Mouse (Mus musculus) midbrain, embryonic 16.5 days (tissue): ENCODE measurements around the gene Prdx6b. TPM values are rescaled to one million over a fixed set of nuclear protein-coding genes. Genes with fewer than 3 reads are reported as not detected.

Experiments
- ATAC-seq: fragments of 200-750 bp; cut with Nextera tagmentation; 2 replicates; pipeline ENCODE4 v1.8.0; 2017; ENCODE audit warnings: moderate TSS enrichment
- H3K27ac ChIP-seq: fragments of 300-500 bp; sonication (generic); 2 replicates; pipeline ENCODE4 v1.5.1; 2014; ENCODE audit warnings: mild to moderate bottlenecking, low read length, mixed read lengths
- H3K27me3 ChIP-seq: fragments of 300-500 bp; sonication (generic); 2 replicates; pipeline ENCODE4 v1.6.1; 2014; ENCODE audit warnings: low read depth, low read length, mixed read lengths; ENCODE audit not compliant: control insufficient read depth, insufficient read depth
- H3K36me3 ChIP-seq: fragments of 300-500 bp; sonication (generic); 2 replicates; pipeline ENCODE4 v1.6.1; 2014; ENCODE audit warnings: mild to moderate bottlenecking, low read length, moderate library complexity, mixed read lengths; ENCODE audit not compliant: control insufficient read depth, insufficient read depth
- H3K4me1 ChIP-seq: fragments of 300-500 bp; sonication (generic); 2 replicates; pipeline ENCODE4 v1.6.1; 2014; ENCODE audit warnings: mild to moderate bottlenecking, low read length, mixed read lengths; ENCODE audit not compliant: control insufficient read depth, insufficient read depth
- H3K4me2 ChIP-seq: fragments of 300-500 bp; sonication (generic); 2 replicates; pipeline ENCODE4 v1.6.1; 2014; ENCODE audit warnings: mild to moderate bottlenecking, low read length, mixed read lengths
- H3K4me3 ChIP-seq: fragments of 300-500 bp; sonication (generic); 2 replicates; pipeline ENCODE4 v1.5.1; 2014; ENCODE audit warnings: low read depth, mild to moderate bottlenecking, low read length, moderate library complexity, mixed read lengths
- H3K9ac ChIP-seq: fragments of 300-500 bp; sonication (generic); 2 replicates; pipeline ENCODE4 v1.6.1; 2014; ENCODE audit warnings: low read depth, low read length, mixed read lengths
- H3K9me3 ChIP-seq: fragments of 300-500 bp; sonication (generic); replicated peaks from 2 replicates; pipeline ENCODE4 v1.6.1; 2014; ENCODE audit warnings: mild to moderate bottlenecking, low read length, mixed read lengths; ENCODE audit not compliant: control insufficient read depth, poor library complexity, severe bottlenecking
- WGBS: fragments of 180-500 bp; shearing (Covaris S2); extraction: QIAGEN DNeasy Blood & Tissue Kit; methylation state at CpG from one replicate; pipeline ENCODE4 v1.1.7; 2014; 5-methylcytosine and 5-hydroxymethylcytosine counted together
- polyA plus RNA-seq: library from polyadenylated mRNA; unstranded; fragments of >200 nt; fragmentation: Nextera tagmentation; extraction: Ambion mirVana; gene quantifications from 2 replicates; pipeline ENCODE4 v1.2.1, GENCODE M21; 2015

Gene Prdx6b
- polyA plus RNA-seq, 1 experiment from 2014 or later = not detected

DNA sequence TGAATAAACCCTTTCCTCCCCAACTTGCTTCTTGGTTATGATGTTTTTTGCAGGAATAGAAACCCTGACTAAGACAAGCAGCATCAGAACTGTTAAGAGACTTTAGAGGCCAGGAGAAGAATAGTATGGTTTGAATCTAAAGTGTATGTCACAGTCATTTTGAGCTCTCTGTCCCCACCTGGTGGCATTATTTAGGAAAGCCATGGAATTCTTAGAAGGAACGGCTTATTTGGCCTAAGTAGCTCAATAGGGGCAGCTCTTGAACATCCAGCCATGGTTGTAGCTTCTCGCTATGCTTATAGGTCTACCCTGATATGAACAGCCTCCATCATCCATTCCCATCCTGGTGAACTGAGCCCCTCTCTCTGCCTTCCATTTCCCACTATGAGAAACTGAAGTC, 17.1 kb upstream of the Prdx6b start:
- no peak for ATAC-seq
- WGBS = 56% methylated on average over 2 of the region's 2 CpGs

GRCm38 (mm10) chr2:80282214-80282613, 10.1 kb upstream of the Prdx6b start:
- Histone ChIP-seq H3K36me3 (no peaks in the 10 kb centered on the region), H3K9me3 (peaks cover 4% of the 10 kb centered on the region; the same call in 1 of the 2 replicates), H3K4me3 (no peak overlapping the region), H3K27me3 (no peaks in the 10 kb centered on the region), H3K4me2 (no peak overlapping the region), H3K4me1 (no peaks in the 10 kb centered on the region), H3K27ac (no peak overlapping the region), H3K9ac (no peak overlapping the region)
- WGBS = 89% methylated on average over 2 of the region's 2 CpGs
- no peak for ATAC-seq

More for the DNA sequence above, 17.1 kb upstream of the Prdx6b start:
- Histone ChIP-seq H3K9ac (no peak overlapping the region), H3K27ac (no peak overlapping the region), H3K4me1 (no peaks in the 10 kb centered on the region), H3K36me3 (no peaks in the 10 kb centered on the region), H3K4me3 (no peak overlapping the region), H3K9me3 (no peaks in the 10 kb centered on the region), H3K4me2 (no peak overlapping the region), H3K27me3 (no peaks in the 10 kb centered on the region)

GRCm38 (mm10) chr2:80286397-80286796, 5.9 kb upstream of the Prdx6b start:
- Histone ChIP-seq H3K9ac (no peak overlapping the region), H3K27ac (no peak overlapping the region), H3K36me3 (no peaks in the 10 kb centered on the region), H3K9me3 (peaks cover 4% of the 10 kb centered on the region; the same call in 1 of the 2 replicates), H3K4me1 (no peaks in the 10 kb centered on the region), H3K27me3 (no peaks in the 10 kb centered on the region), H3K4me2 (no peak overlapping the region), H3K4me3 (no peak overlapping the region)
- WGBS = 74% methylated on average over 4 of the region's 4 CpGs
- ATAC-seq = no peak

DNA sequence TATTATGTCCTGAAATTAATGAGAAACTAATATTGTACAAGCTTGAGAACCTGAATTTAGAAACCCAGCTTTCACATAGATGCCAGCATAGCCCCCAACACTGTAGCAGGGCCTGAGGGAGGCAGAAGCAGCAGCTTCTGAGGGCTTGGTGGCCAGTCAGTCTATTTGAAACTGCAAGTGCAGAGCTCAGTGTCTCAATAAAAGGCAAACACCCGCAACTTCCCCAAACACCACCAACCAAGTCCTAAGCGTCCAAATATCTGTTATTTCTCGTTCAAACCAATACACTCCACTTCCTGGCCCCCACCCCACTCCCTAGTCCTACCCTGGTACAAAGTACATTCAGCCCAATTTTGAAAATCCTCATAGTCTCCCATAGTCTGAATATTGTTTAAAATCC, 6.1 kb downstream of the Prdx6b start:
- H3K4me1 ChIP-seq = no peaks in the 10 kb centered on the region
- no peak for ATAC-seq

DNA sequence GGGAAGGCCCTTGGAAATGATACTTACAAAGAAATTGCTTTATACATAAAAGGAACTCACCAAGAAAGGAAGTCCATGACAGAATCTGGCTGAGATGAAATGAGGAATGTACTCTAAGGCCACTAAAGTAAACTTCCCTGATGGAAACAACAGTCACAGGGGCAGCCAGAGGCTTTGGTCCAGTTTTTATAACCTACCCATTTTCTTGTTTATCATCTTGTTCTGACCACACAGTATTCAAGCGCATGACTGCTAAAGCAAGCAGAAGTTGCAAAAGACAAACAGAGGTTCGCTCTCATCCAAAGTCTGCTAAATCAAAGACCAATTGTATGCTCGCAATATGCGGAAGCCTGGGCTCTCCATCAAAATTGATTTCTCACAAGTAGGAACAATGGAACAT, 8.5 kb downstream of the Prdx6b start:
- ATAC-seq = no peak
- no peaks in the 10 kb centered on the region for H3K4me1 ChIP-seq
- no peak overlapping the region for H3K9ac ChIP-seq
- no peak overlapping the region for H3K4me2 ChIP-seq
- no peaks in the 10 kb centered on the region for H3K27me3 ChIP-seq
- H3K36me3 ChIP-seq = no peaks in the 10 kb centered on the region
- H3K9me3 ChIP-seq = no peaks in the 10 kb centered on the region
- H3K4me3 ChIP-seq = no peak overlapping the region
- WGBS = 92% methylated on average over 4 of the region's 4 CpGs
- H3K27ac ChIP-seq = no peak overlapping the region

More for the DNA sequence above, 6.1 kb downstream of the Prdx6b start:
- no peaks in the 10 kb centered on the region for H3K27me3 ChIP-seq
- no peaks in the 10 kb centered on the region for H3K9me3 ChIP-seq
- no peak overlapping the region for H3K4me2 ChIP-seq
- 70% methylated on average over 3 of the region's 3 CpGs for WGBS
- H3K27ac ChIP-seq = no peak overlapping the region
- no peak overlapping the region for H3K9ac ChIP-seq
- H3K4me3 ChIP-seq = no peak overlapping the region
- H3K36me3 ChIP-seq = no peaks in the 10 kb centered on the region

GRCm38 (mm10) chr2:80303957-80304356, 11.7 kb downstream of the Prdx6b start:
- Histone ChIP-seq H3K4me3 (no peak overlapping the region), H3K9ac (no peak overlapping the region), H3K36me3 (no peaks in the 10 kb centered on the region), H3K27ac (no peak overlapping the region), H3K27me3 (no peaks in the 10 kb centered on the region), H3K9me3 (no peaks in the 10 kb centered on the region), H3K4me2 (no peak overlapping the region), H3K4me1 (no peaks in the 10 kb centered on the region)
- no peak for ATAC-seq
- 95% methylated on average over 2 of the region's 2 CpGs for WGBS

DNA sequence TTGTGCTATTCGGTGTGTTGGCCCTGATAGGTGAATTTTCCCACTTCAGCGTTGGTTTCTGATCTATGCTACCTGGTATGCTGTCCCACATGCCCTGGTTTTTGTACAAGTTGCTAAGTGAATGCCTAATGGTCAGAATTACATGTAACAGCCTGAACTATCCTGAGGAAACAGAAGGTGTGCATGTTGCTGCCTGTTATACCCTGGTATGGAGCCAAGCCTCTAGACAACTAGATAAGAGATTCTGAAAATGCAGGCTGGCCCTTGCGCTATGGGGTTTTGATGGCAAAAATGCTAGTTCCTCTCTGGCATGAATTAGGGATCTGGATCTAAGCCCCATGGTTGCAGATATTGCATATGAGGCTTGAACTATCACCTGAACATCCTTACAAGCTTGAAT, 15.4 kb downstream of the Prdx6b start:
- Histone ChIP-seq H3K4me2 (no peak overlapping the region), H3K27ac (no peak overlapping the region), H3K4me3 (no peak overlapping the region), H3K36me3 (no peaks in the 10 kb centered on the region), H3K27me3 (no peaks in the 10 kb centered on the region), H3K4me1 (no peaks in the 10 kb centered on the region), H3K9ac (no peak overlapping the region), H3K9me3 (no peaks in the 10 kb centered on the region)
- no peak for ATAC-seq
- WGBS = 90% methylated on average over 3 of the region's 3 CpGs

DNA sequence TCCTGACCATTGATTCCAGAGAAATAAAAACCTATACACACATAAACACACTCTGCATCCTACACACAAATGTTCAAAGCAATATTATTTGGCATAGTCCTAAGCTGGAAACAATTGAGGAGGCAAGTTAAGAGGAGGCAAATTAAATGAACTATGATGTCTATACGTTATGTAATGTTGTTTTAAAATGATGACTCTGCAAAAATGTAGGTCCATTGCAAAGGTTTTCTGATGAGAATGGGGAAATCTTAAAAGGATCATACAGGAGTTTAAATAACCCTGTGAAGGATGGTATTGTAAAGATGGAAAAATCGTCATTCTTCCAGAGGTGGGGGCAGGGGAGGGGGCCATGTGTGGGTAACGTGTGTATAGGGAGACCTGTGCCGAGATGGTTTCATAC, 17.5 kb downstream of the Prdx6b start:
- Histone ChIP-seq H3K9ac (no peak overlapping the region), H3K4me1 (0 out of 2 replicates have a peak, but pooled peaks cover 2% of the 10 kb centered on the region), H3K27ac (no peak overlapping the region), H3K4me3 (no peak overlapping the region), H3K36me3 (no peaks in the 10 kb centered on the region), H3K4me2 (no peak overlapping the region), H3K27me3 (no peaks in the 10 kb centered on the region), H3K9me3 (no peaks in the 10 kb centered on the region)
- no peak for ATAC-seq
- 79% methylated on average over 4 of the region's 4 CpGs for WGBS

DNA sequence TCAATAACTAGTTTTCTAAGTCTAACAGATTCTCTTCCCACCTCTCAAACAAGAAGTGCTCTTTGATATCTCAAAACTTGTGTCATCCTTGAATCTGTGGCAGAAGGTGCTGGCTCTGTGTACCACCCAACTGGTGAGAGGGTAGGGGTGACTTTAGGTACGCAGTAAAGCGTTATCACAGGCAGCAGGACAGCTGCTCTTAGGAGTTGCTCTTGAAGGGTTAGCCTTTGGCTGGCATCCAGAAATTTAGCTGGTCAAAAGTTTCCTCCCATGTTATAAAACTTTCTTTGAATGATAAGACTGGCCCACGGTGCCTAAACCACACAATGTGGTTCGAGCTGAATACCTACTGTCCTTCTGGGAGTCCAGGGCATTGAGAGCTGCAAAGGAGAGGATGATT, 18.5 kb downstream of the Prdx6b start:
- no peak for ATAC-seq
- H3K9ac ChIP-seq = no peak overlapping the region
- H3K9me3 ChIP-seq = no peaks in the 10 kb centered on the region
- H3K36me3 ChIP-seq = no peaks in the 10 kb centered on the region
- H3K4me3 ChIP-seq = no peak overlapping the region
- H3K4me1 ChIP-seq = 0 out of 2 replicates have a peak, but pooled peaks cover 3% of the 10 kb centered on the region
- no peak overlapping the region for H3K4me2 ChIP-seq
- H3K27me3 ChIP-seq = no peaks in the 10 kb centered on the region
- no peak overlapping the region for H3K27ac ChIP-seq
- WGBS = 83% methylated on average over 4 of the region's 4 CpGs
